Mouse (Mus musculus): ENCODE data around the gene Tbc1d10c. TPM values are rescaled to one million over a fixed set of nuclear protein-coding genes. Genes with fewer than 3 reads are reported as not detected.

Gene Tbc1d10c
- polyA plus RNA-seq, 1 experiment from 2014 or later, result 0.58 TPM

- Histone ChIP-seq H3K4me3 (ENCODE audit: low read depth, low read length) (peak within 1 kb of the TSS; percentile 77), H3K27me3 (ENCODE audit: control insufficient read depth, insufficient read depth, low read depth, low read length) (no peaks in the 10 kb centered on the region), H3K4me1 (ENCODE audit: control insufficient read depth, insufficient read depth, low read length) (peaks cover 15% of the 10 kb centered on the region), H3K4me2 (ENCODE audit: low read length) (peak within 1 kb of the TSS; percentile 91), H3K27ac (ENCODE audit: low read length) (peak within 1 kb of the TSS; percentile 87), H3K36me3 (ENCODE audit: control insufficient read depth, insufficient read depth, low read length) (peaks cover 15% of the 10 kb centered on the region), H3K9ac (ENCODE audit: low read depth, low read length) (peak within 1 kb of the TSS; percentile 75), H3K9me3 (replicated peaks; ENCODE audit: control insufficient read depth, low read length, poor library complexity, severe bottlenecking) (no peaks in the 10 kb centered on the region)
- ATAC-seq, result peak; percentile 86
- WGBS, result 6% methylated on average over 42 of the region's 42 CpGs
Observed at GRCm38 (mm10) chr19:4162646-4163542, 28.2 kb downstream of the Tbc1d10c start, which contains the start of gene Rps6kb2. TSS of gene Rps6kb2 (minus strand) at chr19:4163354.

DNA sequence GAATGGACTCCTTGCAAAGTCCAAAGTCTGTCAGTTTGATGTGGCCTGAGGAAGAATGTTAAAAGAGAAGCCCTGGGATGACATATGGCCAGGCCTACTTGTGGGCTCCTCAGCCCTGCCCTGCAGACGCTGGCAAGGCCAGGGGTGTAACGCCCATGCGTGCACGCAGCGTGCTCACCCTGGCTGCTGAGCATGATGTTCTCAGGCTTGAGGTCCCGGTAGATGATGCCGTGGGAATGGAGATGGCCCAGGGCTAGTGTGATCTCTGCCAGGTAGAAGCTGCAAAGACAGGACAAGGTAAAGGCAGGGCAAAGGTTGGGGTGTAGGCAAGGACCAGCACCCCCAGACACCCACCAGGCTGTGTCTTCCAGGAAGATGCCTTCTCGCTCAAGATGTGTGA lies 32.0 kb downstream of the Tbc1d10c start:
- Histone ChIP-seq H3K9ac (ENCODE audit: low read depth, low read length) (no peak overlapping the region), H3K4me3 (ENCODE audit: low read depth, low read length) (no peak overlapping the region), H3K36me3 (ENCODE audit: control insufficient read depth, insufficient read depth, low read length) (peaks cover 30% of the 10 kb centered on the region), H3K27ac (ENCODE audit: low read length) (no peak overlapping the region), H3K9me3 (replicated peaks; ENCODE audit: control insufficient read depth, low read length, poor library complexity, severe bottlenecking) (no peaks in the 10 kb centered on the region), H3K4me2 (ENCODE audit: low read length) (no peak overlapping the region), H3K4me1 (ENCODE audit: control insufficient read depth, insufficient read depth, low read length) (peaks cover 13% of the 10 kb centered on the region), H3K27me3 (ENCODE audit: control insufficient read depth, insufficient read depth, low read depth, low read length) (no peaks in the 10 kb centered on the region)
- ATAC-seq, result no peak
- WGBS, result 97% methylated on average over 8 of the region's 8 CpGs

DNA sequence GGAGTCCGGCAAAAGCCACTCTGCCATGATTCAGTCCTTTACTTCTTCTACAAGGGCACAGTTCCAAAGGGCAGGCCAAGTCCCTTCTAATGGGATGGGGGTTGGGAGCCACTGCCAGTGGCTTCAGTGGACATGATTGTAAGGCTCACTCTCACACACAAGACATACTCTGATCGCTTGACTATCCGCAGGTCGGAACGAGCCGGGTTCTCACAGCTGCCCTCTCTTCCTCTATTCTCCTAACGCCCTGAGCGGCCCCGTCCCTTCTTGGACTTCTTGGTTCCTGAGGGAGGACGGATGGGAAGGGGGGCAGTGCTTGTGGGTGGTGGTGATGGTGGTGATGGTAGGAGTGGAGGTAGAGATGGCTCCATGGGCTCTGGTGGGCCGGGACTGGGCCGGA lies 34.3 kb downstream of the Tbc1d10c start:
- ATAC-seq, result no peak
- Histone ChIP-seq H3K27me3 (ENCODE audit: control insufficient read depth, insufficient read depth, low read depth, low read length) (no peaks in the 10 kb centered on the region), H3K4me2 (ENCODE audit: low read length) (no peak overlapping the region), H3K27ac (ENCODE audit: low read length) (no peak overlapping the region), H3K4me1 (ENCODE audit: control insufficient read depth, insufficient read depth, low read length) (no peaks in the 10 kb centered on the region), H3K36me3 (ENCODE audit: control insufficient read depth, insufficient read depth, low read length) (peaks cover 30% of the 10 kb centered on the region), H3K9ac (ENCODE audit: low read depth, low read length) (no peak overlapping the region), H3K4me3 (ENCODE audit: low read depth, low read length) (no peak overlapping the region), H3K9me3 (replicated peaks; ENCODE audit: control insufficient read depth, low read length, poor library complexity, severe bottlenecking) (no peaks in the 10 kb centered on the region)
- 94% methylated on average over 12 of the region's 12 CpGs for WGBS

DNA sequence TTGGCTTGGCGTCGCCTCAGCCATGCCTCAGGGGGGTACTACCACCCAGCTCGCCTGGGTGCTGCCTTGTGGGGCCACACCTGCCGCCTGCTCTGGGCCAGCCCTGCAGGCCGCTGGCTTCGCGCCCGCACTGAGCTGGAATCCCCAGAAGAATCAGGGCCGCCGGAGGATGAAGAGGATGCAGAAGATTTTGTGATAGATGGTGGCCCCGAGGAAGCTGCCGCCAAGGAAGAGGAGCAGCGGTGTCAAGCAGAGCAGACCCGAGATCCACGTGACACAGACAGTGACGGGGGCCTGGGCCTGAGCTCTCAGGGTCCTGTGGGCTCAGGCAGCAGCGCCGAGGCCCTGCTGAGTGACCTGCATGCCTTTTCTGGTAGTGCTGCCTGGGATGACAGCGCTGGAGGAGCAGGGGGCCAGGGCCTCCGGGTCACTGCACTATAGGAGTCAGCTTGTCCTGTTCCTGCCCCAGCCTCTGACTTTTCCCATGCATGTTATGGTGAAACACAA lies 35.0 kb downstream of the Tbc1d10c start:
- H3K27me3 ChIP-seq (ENCODE audit: control insufficient read depth, insufficient read depth, low read depth, low read length), result no peaks in the 10 kb centered on the region
- H3K9me3 ChIP-seq (replicated peaks; ENCODE audit: control insufficient read depth, low read length, poor library complexity, severe bottlenecking), result no peaks in the 10 kb centered on the region
- H3K4me3 ChIP-seq (ENCODE audit: low read depth, low read length), result no peak overlapping the region
- no peaks in the 10 kb centered on the region for H3K4me1 ChIP-seq (ENCODE audit: control insufficient read depth, insufficient read depth, low read length)
- ATAC-seq, result no peak
- H3K27ac ChIP-seq (ENCODE audit: low read length), result no peak overlapping the region
- H3K9ac ChIP-seq (ENCODE audit: low read depth, low read length), result no peak overlapping the region
- WGBS, result 63% methylated on average over 20 of the region's 20 CpGs
- H3K4me2 ChIP-seq (ENCODE audit: low read length), result no peak overlapping the region
- peaks cover 30% of the 10 kb centered on the region for H3K36me3 ChIP-seq (ENCODE audit: control insufficient read depth, insufficient read depth, low read length)

- Histone ChIP-seq H3K27ac (ENCODE audit: low read length) (no peak overlapping the region), H3K4me2 (ENCODE audit: low read length) (no peak overlapping the region), H3K27me3 (ENCODE audit: control insufficient read depth, insufficient read depth, low read depth, low read length) (no peaks in the 10 kb centered on the region), H3K4me3 (ENCODE audit: low read depth, low read length) (no peak overlapping the region), H3K9ac (ENCODE audit: low read depth, low read length) (no peak overlapping the region), H3K36me3 (ENCODE audit: control insufficient read depth, insufficient read depth, low read length) (peaks cover 32% of the 10 kb centered on the region), H3K9me3 (replicated peaks; ENCODE audit: control insufficient read depth, low read length, poor library complexity, severe bottlenecking) (no peaks in the 10 kb centered on the region), H3K4me1 (ENCODE audit: control insufficient read depth, insufficient read depth, low read length) (no peaks in the 10 kb centered on the region)
- 73% methylated on average over 6 of the region's 6 CpGs for WGBS
- ATAC-seq, result no peak
Observed at GRCm38 (mm10) chr19:4155223-4156072, 35.6 kb downstream of the Tbc1d10c start.

- H3K9me3 ChIP-seq (replicated peaks; ENCODE audit: control insufficient read depth, low read length, poor library complexity, severe bottlenecking), result no peaks in the 10 kb centered on the region
- no peak overlapping the region for H3K27ac ChIP-seq (ENCODE audit: low read length)
- no peak for ATAC-seq
- H3K4me3 ChIP-seq (ENCODE audit: low read depth, low read length), result no peak overlapping the region
- H3K4me1 ChIP-seq (ENCODE audit: control insufficient read depth, insufficient read depth, low read length), result peaks cover 2% of the 10 kb centered on the region
- WGBS, result 83% methylated on average over 13 of the region's 13 CpGs
- no peak overlapping the region for H3K4me2 ChIP-seq (ENCODE audit: low read length)
- no peak overlapping the region for H3K9ac ChIP-seq (ENCODE audit: low read depth, low read length)
- no peaks in the 10 kb centered on the region for H3K27me3 ChIP-seq (ENCODE audit: control insufficient read depth, insufficient read depth, low read depth, low read length)
- H3K36me3 ChIP-seq (ENCODE audit: control insufficient read depth, insufficient read depth, low read length), result peaks cover 32% of the 10 kb centered on the region
Observed at GRCm38 (mm10) chr19:4154437-4155222, 36.5 kb downstream of the Tbc1d10c start.

- no peak within 1 kb of the TSS for H3K9ac ChIP-seq (ENCODE audit: low read depth, low read length)
- H3K4me3 ChIP-seq (ENCODE audit: low read depth, low read length), result no peak within 1 kb of the TSS
- peaks cover 10% of the 10 kb centered on the region for H3K4me1 ChIP-seq (ENCODE audit: control insufficient read depth, insufficient read depth, low read length)
- H3K4me2 ChIP-seq (ENCODE audit: low read length), result no peak within 1 kb of the TSS
- H3K9me3 ChIP-seq (replicated peaks; ENCODE audit: control insufficient read depth, low read length, poor library complexity, severe bottlenecking), result no peaks in the 10 kb centered on the region
- 74% methylated on average over 11 of the region's 11 CpGs for WGBS
- H3K36me3 ChIP-seq (ENCODE audit: control insufficient read depth, insufficient read depth, low read length), result peaks cover 18% of the 10 kb centered on the region; the same call in 1 of the 2 replicates
- ATAC-seq, result no peak
- H3K27me3 ChIP-seq (ENCODE audit: control insufficient read depth, insufficient read depth, low read depth, low read length), result no peaks in the 10 kb centered on the region
- H3K27ac ChIP-seq (ENCODE audit: low read length), result no peak within 1 kb of the TSS
Observed at GRCm38 (mm10) chr19:4153232-4153654, 37.8 kb downstream of the Tbc1d10c start, which contains the start of gene Ptprcap. TSS of gene Ptprcap (plus strand) at chr19:4153604.

DNA sequence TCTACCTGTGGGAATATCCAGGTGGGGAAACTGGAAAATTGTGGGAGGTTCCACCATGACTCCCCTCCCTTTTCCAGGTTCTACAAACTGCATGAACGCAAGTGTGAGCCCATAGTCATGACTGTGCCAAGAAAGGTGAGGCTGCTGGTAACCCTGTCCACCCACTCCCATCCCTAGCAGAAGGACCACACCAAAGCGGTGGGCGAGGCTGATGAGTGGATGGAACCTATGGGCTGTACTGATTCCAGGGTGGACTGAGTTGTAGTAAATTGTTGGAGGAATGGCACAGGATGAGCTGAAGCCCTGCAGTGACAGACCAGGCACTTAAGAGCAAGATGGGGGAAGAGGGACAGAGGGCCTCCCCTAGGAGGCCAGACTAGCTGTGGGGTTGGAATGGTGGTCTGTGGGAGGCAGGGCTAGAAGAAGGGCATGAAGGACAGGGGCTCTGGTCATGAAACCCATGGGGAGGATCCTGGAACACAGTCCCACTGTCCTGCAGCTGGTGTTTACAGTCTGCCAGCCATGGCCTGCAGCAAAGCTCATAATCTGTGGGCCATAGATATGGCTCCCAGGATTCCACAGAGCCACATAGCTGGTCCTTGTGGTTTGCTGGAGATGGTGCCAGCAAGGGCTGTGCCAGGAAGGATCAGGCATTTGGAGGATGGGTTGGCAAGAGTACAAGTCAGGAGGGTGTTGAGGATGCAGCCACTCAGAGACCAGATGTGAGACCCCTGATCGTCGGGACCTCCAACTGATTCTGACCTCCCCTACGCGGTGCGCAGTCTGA lies 38.4 kb downstream of the Tbc1d10c start:
- no peak overlapping the region for H3K9ac ChIP-seq (ENCODE audit: low read depth, low read length)
- no peak overlapping the region for H3K4me3 ChIP-seq (ENCODE audit: low read depth, low read length)
- peaks cover 15% of the 10 kb centered on the region for H3K4me1 ChIP-seq (ENCODE audit: control insufficient read depth, insufficient read depth, low read length)
- peaks cover 16% of the 10 kb centered on the region; the same call in 1 of the 2 replicates for H3K36me3 ChIP-seq (ENCODE audit: control insufficient read depth, insufficient read depth, low read length)
- no peak overlapping the region for H3K27ac ChIP-seq (ENCODE audit: low read length)
- no peaks in the 10 kb centered on the region for H3K9me3 ChIP-seq (replicated peaks; ENCODE audit: control insufficient read depth, low read length, poor library complexity, severe bottlenecking)
- 93% methylated on average over 8 of the region's 8 CpGs for WGBS
- no peak for ATAC-seq
- H3K27me3 ChIP-seq (ENCODE audit: control insufficient read depth, insufficient read depth, low read depth, low read length), result no peaks in the 10 kb centered on the region
- H3K4me2 ChIP-seq (ENCODE audit: low read length), result no peak overlapping the region

Data from midbrain, embryonic 16.5 days (tissue).